ENCODE assay signal across 21 mouse cellular contexts in genomic region chr14:27315737-27316136, GRCm38 (mm10).
DNase-seq lines count a peak whose midpoint lies in the region; ATAC-seq and TF ChIP-seq lines count a peak whose summit lies in the region.
"Had no signal": no experiment of that assay in that cellular context is flagged by ENCODE, and none has a peak within 500 bp of the region (broad histone marks: within the 10 kb centered on the region; RNA-seq: fewer than 3 reads in every experiment).

No protein-coding gene starts in this region.

- TF ChIP-seq CTCF in gastrocnemius, adult 2 months (IDR thresholded peaks at IDR 0.05), result no peak

- H3K9me3 ChIP-seq in midbrain, embryonic 11.5 days (ENCODE audit: control insufficient read depth, low read length), result no peaks in the 10 kb centered on the region
- H3K9me3 ChIP-seq in midbrain, embryonic 16.5 days (replicated peaks; ENCODE audit: control insufficient read depth, low read length, poor library complexity, severe bottlenecking), result no peaks in the 10 kb centered on the region
- H3K9me3 ChIP-seq: G1E had no signal

- intact Hi-C loops in gastrocnemius, adult 2 months (cut with DNase I), result loop anchor here (5.0 kb wide), 1 partner anchor 58 kb away; no protein-coding TSS in a partner anchor

- H3K4me1 ChIP-seq in midbrain, embryonic 11.5 days (ENCODE audit: control insufficient read depth, insufficient read depth, low read length), result no peaks in the 10 kb centered on the region
- no peaks in the 10 kb centered on the region for H3K4me1 ChIP-seq in midbrain, embryonic 16.5 days (ENCODE audit: control insufficient read depth, insufficient read depth, low read length)

- WGBS in midbrain, embryonic 11.5 days, result 80% methylated on average over 6 of the region's 6 CpGs
- WGBS in midbrain, embryonic 16.5 days, result 83% methylated on average over 6 of the region's 6 CpGs

- no peak overlapping the region for H3K9ac ChIP-seq in midbrain, embryonic 11.5 days (ENCODE audit: low read length)
- no peak overlapping the region for H3K9ac ChIP-seq in midbrain, embryonic 16.5 days (ENCODE audit: low read depth, low read length)

- H3K36me3 ChIP-seq in midbrain, embryonic 11.5 days (ENCODE audit: control insufficient read depth, insufficient read depth, low read length), result no peaks in the 10 kb centered on the region
- H3K36me3 ChIP-seq in midbrain, embryonic 16.5 days (ENCODE audit: control insufficient read depth, insufficient read depth, low read length), result no peaks in the 10 kb centered on the region
- H3K36me3 ChIP-seq: G1E had no signal

- no peak overlapping the region for H3K4me3 ChIP-seq in gastrocnemius, adult 2 months
- H3K4me3 ChIP-seq in midbrain, embryonic 11.5 days (ENCODE audit: low read depth, low read length), result no peak overlapping the region
- H3K4me3 ChIP-seq in midbrain, embryonic 16.5 days (ENCODE audit: low read depth, low read length), result no peak overlapping the region

- no peak overlapping the region for H3K27ac ChIP-seq in gastrocnemius, adult 2 months
- no peak overlapping the region for H3K27ac ChIP-seq in midbrain, embryonic 11.5 days (ENCODE audit: low read depth, low read length)
- H3K27ac ChIP-seq in midbrain, embryonic 16.5 days (ENCODE audit: low read length), result no peak overlapping the region

- ATAC-seq in midbrain, embryonic 11.5 days (ENCODE audit: low FRiP score), result no peak
- ATAC-seq in midbrain, embryonic 16.5 days, result no peak
- ATAC-seq: activated CD4-positive, CD25-positive, alpha-beta regulatory T cell, adult 4 months; CD4-positive, CD25-positive, alpha-beta regulatory T cell, adult 4 months; Patski had no signal

- no peaks in the 10 kb centered on the region for H3K27me3 ChIP-seq in midbrain, embryonic 11.5 days (ENCODE audit: control insufficient read depth, insufficient read depth, low read length)
- H3K27me3 ChIP-seq in midbrain, embryonic 16.5 days (ENCODE audit: control insufficient read depth, insufficient read depth, low read depth, low read length), result no peaks in the 10 kb centered on the region
- H3K27me3 ChIP-seq: CH12.LX, Patski had no signal

- H3K4me2 ChIP-seq in midbrain, embryonic 11.5 days, result no peak overlapping the region
- no peak overlapping the region for H3K4me2 ChIP-seq in midbrain, embryonic 16.5 days (ENCODE audit: low read length)

- DNase-seq in gastrocnemius, adult 18-20 months (ENCODE audit: low spot score), result peak; percentile 52
- no peak for DNase-seq in gastrocnemius, postnatal 4 days (ENCODE audit: low spot score in 2 of 2)
- peak; percentile 65 for DNase-seq in gastrocnemius, adult 2 months
- DNase-seq in gastrocnemius, postnatal 25 days, result no peak
- DNase-seq in midbrain, embryonic 11.5 days (ENCODE audit: low spot score, missing footprints), result peak; percentile 19
- DNase-seq: adrenal gland, adult 2 months; adrenal gland, adult 8-10 months; adrenal gland, postnatal 10 days; adrenal gland, postnatal 14 days; adrenal gland, postnatal 25 days; adrenal gland, postnatal 36 days; B cell, adult 2 months; cerebellum, adult 11 months; cerebellum, adult 11-12 months; cerebellum, adult 18-20 months had no signal

Comparison
In these comparisons a context has a peak if more than half of its experiments do, and no peak if none do; other contexts are left out.
1. DNase-seq: peak in gastrocnemius, adult 18-20 months (single experiment), gastrocnemius, adult 2 months (single experiment) and midbrain, embryonic 11.5 days (single experiment); none in gastrocnemius, postnatal 4 days (0 of 2) and gastrocnemius, postnatal 25 days (single experiment).